Mouse (Mus musculus) megakaryocyte, embryonic 14.5 days (primary cell): ENCODE measurements around the gene Acsl3. TPM values are rescaled to one million over a fixed set of nuclear protein-coding genes. Genes with fewer than 3 reads are reported as not detected.

Source experiments
- H3K27me3 ChIP-seq: replicated peaks from 2 replicates; pipeline ENCODE3; 2012; ENCODE audit warnings: inconsistent platforms
- H3K36me3 ChIP-seq: replicated peaks from 2 replicates; pipeline ENCODE3; 2012; ENCODE audit warnings: low read length, inconsistent platforms, mixed read lengths
- H3K4me1 ChIP-seq: 2 replicates; pipeline ENCODE4 v1.6.1; 2012; ENCODE audit warnings: inconsistent platforms
- H3K4me3 ChIP-seq: replicated peaks from 2 replicates; pipeline ENCODE3; 2012; ENCODE audit warnings: moderate library complexity, mild to moderate bottlenecking, inconsistent platforms
- H3K9me3 ChIP-seq: 2 replicates; pipeline ENCODE4 v1.6.1; 2012; ENCODE audit warnings: inconsistent platforms
- FLI1 ChIP-seq: IDR thresholded peaks from 2 replicates; pipeline ENCODE4 v1.6.1; 2012; ENCODE audit warnings: low read length, inconsistent platforms, mixed read lengths
- GATA1 ChIP-seq: IDR thresholded peaks from 3 replicates; pipeline ENCODE4 v1.6.1; 2012; ENCODE audit warnings: mixed read lengths, low read length, inconsistent platforms, borderline replicate concordance
- polyA plus RNA-seq: library from polyadenylated mRNA; stranded (reverse); fragments of >175 nt; gene quantifications from 2 replicates; pipeline ENCODE4 v1.2.3, GENCODE M21; 2012; ENCODE audit warnings: low replicate concordance; ENCODE audit not compliant: insufficient read depth

The Acsl3 gene
- polyA plus RNA-seq, 1 experiment: 3.3 TPM

GRCm38 (mm10) chr1:78684128-78684527 is 26.5 kb downstream of the Acsl3 start:
- Histone ChIP-seq H3K4me3 (no peak overlapping the region), H3K4me1 (peaks cover 24% of the 10 kb centered on the region), H3K9me3 (no peaks in the 10 kb centered on the region), H3K36me3 (peaks cover 44% of the 10 kb centered on the region), H3K27me3 (no peaks in the 10 kb centered on the region)
- TF ChIP-seq GATA1: no peak
- TF ChIP-seq FLI1: no peak

GRCm38 (mm10) chr1:78686872-78687271 is 29.2 kb downstream of the Acsl3 start:
- Histone ChIP-seq H3K9me3 (no peaks in the 10 kb centered on the region), H3K4me3 (no peak overlapping the region), H3K36me3 (peaks cover 62% of the 10 kb centered on the region), H3K27me3 (no peaks in the 10 kb centered on the region), H3K4me1 (peaks cover 24% of the 10 kb centered on the region)
- TF ChIP-seq GATA1 (no peak), FLI1 (no peak)

- H3K4me3 ChIP-seq: no peak overlapping the region
- peaks cover 21% of the 10 kb centered on the region for H3K4me1 ChIP-seq
- no peak for TF ChIP-seq GATA1
- TF ChIP-seq FLI1: no peak
- no peaks in the 10 kb centered on the region for H3K9me3 ChIP-seq
- peaks cover 65% of the 10 kb centered on the region for H3K36me3 ChIP-seq
- no peaks in the 10 kb centered on the region for H3K27me3 ChIP-seq
Measured at GRCm38 (mm10) chr1:78688149-78688548, 30.5 kb downstream of the Acsl3 start.

- peaks cover 10% of the 10 kb centered on the region for H3K4me1 ChIP-seq
- no peak for TF ChIP-seq GATA1
- TF ChIP-seq FLI1: no peak
- no peak overlapping the region for H3K4me3 ChIP-seq
- H3K36me3 ChIP-seq: peaks cover 94% of the 10 kb centered on the region
- no peaks in the 10 kb centered on the region for H3K9me3 ChIP-seq
- H3K27me3 ChIP-seq: no peaks in the 10 kb centered on the region
Measured at GRCm38 (mm10) chr1:78694503-78695258, 37.1 kb downstream of the Acsl3 start.

GRCm38 (mm10) chr1:78696305-78696704 is 38.7 kb downstream of the Acsl3 start:
- TF ChIP-seq GATA1 (no peak), FLI1 (no peak)
- H3K27me3 ChIP-seq: no peaks in the 10 kb centered on the region
- H3K4me3 ChIP-seq: no peak overlapping the region
- no peaks in the 10 kb centered on the region for H3K9me3 ChIP-seq
- peaks cover 11% of the 10 kb centered on the region for H3K4me1 ChIP-seq
- H3K36me3 ChIP-seq: peaks cover 94% of the 10 kb centered on the region

GRCm38 (mm10) chr1:78696903-78697302 is 39.3 kb downstream of the Acsl3 start:
- no peak overlapping the region for H3K4me3 ChIP-seq
- H3K27me3 ChIP-seq: no peaks in the 10 kb centered on the region
- H3K4me1 ChIP-seq: peaks cover 16% of the 10 kb centered on the region
- peaks cover 94% of the 10 kb centered on the region for H3K36me3 ChIP-seq
- TF ChIP-seq GATA1 (no peak), FLI1 (no peak)
- H3K9me3 ChIP-seq: no peaks in the 10 kb centered on the region

GRCm38 (mm10) chr1:78698138-78698537 is 40.5 kb downstream of the Acsl3 start:
- H3K4me3 ChIP-seq: no peak overlapping the region
- TF ChIP-seq GATA1: no peak
- TF ChIP-seq FLI1: no peak
- H3K27me3 ChIP-seq: no peaks in the 10 kb centered on the region
- H3K4me1 ChIP-seq: peaks cover 28% of the 10 kb centered on the region
- H3K9me3 ChIP-seq: no peaks in the 10 kb centered on the region
- peaks cover 94% of the 10 kb centered on the region for H3K36me3 ChIP-seq

GRCm38 (mm10) chr1:78701740-78702139 is 44.1 kb downstream of the Acsl3 start:
- no peaks in the 10 kb centered on the region for H3K9me3 ChIP-seq
- no peaks in the 10 kb centered on the region for H3K27me3 ChIP-seq
- peaks cover 93% of the 10 kb centered on the region for H3K36me3 ChIP-seq
- peaks cover 36% of the 10 kb centered on the region for H3K4me1 ChIP-seq
- no peak overlapping the region for H3K4me3 ChIP-seq
- no peak for TF ChIP-seq FLI1
- TF ChIP-seq GATA1: no peak

- peak overlapping the region; percentile 60 for H3K4me3 ChIP-seq
- H3K4me1 ChIP-seq: peaks cover 40% of the 10 kb centered on the region
- TF ChIP-seq GATA1: no peak
- no peak for TF ChIP-seq FLI1
- no peaks in the 10 kb centered on the region for H3K9me3 ChIP-seq
- H3K36me3 ChIP-seq: peaks cover 90% of the 10 kb centered on the region
- H3K27me3 ChIP-seq: no peaks in the 10 kb centered on the region
Measured at GRCm38 (mm10) chr1:78702282-78702963, 44.8 kb downstream of the Acsl3 start.

- no peak overlapping the region for H3K4me3 ChIP-seq
- peaks cover 86% of the 10 kb centered on the region for H3K36me3 ChIP-seq
- TF ChIP-seq FLI1 (no peak), GATA1 (no peak)
- H3K4me1 ChIP-seq: peaks cover 46% of the 10 kb centered on the region
- no peaks in the 10 kb centered on the region for H3K9me3 ChIP-seq
- no peaks in the 10 kb centered on the region for H3K27me3 ChIP-seq
Measured at GRCm38 (mm10) chr1:78702964-78703285, 45.3 kb downstream of the Acsl3 start.
